Mouse (Mus musculus): ENCODE data around the gene Trim75. TPM values are rescaled to one million over a fixed set of nuclear protein-coding genes. Genes with fewer than 3 reads are reported as not detected.

The Trim75 gene
- polyA plus RNA-seq, 1 experiment = not detected

DNA sequence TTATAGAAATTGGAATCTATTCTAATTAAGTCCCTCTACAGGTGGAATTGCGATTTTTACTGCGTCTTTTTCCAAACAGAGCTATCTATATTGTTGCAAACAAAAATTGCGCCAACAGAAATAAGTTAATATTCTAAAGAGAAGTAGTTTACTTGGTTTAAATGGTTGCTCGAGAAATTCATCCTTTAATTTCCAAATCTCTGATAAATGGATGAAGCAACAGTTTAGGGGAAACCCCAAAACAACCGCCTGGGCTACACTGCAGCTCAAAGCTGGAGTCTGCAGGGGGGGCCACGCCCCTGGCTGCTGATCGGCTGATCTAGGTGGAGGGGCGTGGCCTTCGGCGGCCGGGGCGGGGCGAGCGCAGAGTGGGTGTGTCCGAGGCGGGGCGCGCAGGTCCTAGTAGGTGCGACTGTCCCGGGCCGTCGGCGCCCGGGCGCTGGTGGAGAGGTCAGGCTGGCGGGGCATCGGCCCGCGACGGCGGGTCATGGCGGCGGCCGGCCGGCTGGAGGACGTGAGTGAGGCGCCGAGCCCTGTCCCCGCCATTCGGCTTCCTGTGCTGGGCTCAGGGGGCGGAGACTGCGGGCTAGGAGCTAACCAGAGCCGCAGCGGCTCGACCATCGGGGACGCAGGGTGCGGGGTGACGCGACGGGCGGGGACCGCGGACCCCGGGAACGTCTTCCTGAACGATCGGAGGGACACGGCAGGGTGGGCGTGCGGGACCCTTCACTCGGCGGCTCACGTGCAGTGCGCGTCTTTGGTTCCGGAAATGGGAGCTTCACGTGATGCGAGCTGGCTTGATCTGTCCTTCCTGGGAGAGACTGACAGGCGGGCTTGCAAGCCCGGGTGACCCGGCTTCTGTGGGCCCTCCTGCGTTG, 40.6 kb downstream of the Trim75 start, which contains the start of gene Tmem192:
TSS of gene Tmem192 (plus strand) at position 366 of the 878 bp plus-strand sequence.
- Histone ChIP-seq H3K4me3 (ENCODE audit: control insufficient read depth, insufficient read depth, low read length) (peak within 1 kb of the TSS; percentile 65), H3K36me3 (ENCODE audit: control insufficient read depth, insufficient read depth, low read length) (no peaks in the 10 kb centered on the region), H3K27ac (ENCODE audit: control insufficient read depth, insufficient read depth, low read length) (peak within 1 kb of the TSS; percentile 87), H3K4me1 (replicated peaks; ENCODE audit: control insufficient read depth, insufficient read depth, low read length) (peaks cover 31% of the 10 kb centered on the region), H3K27me3 (ENCODE audit: control insufficient read depth, insufficient read depth, low read length) (no peaks in the 10 kb centered on the region)
- peak; percentile 97 for DNase-seq
- TF ChIP-seq CTCF (IDR thresholded peaks at IDR 0.05; ENCODE audit: borderline replicate concordance, control insufficient read depth, extremely low read depth, insufficient read depth, low read length, poor library complexity) (no peak), POLR2A (IDR thresholded peaks at IDR 0.05; ENCODE audit: control insufficient read depth, extremely low read depth, insufficient read depth, low read length, poor library complexity) (peak; percentile 69)
- under 1% methylated on average over 73 of the region's 73 CpGs for WGBS

DNA sequence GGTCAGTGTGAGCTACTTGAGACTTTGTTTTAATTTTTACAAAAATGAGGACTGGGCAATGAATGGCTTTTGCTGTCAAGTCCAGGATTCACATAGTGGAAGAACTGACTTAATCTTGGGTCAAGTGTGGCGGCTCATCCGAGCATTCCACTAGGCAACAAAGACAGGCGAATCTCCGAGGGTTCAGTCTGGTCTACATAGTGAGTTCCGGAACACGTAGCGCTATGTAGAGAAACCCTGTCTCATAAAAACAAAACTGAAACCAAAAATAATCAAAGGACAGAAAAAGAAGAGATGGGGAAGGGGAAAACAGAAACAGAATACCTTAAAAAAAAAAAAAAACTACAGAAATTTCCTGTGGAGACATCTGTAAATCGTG, 41.2 kb downstream of the Trim75 start:
- peak; percentile 23 for DNase-seq
- Histone ChIP-seq H3K27ac (ENCODE audit: control insufficient read depth, insufficient read depth, low read length) (peak overlapping the region; percentile 87), H3K27me3 (ENCODE audit: control insufficient read depth, insufficient read depth, low read length) (no peaks in the 10 kb centered on the region)

DNA sequence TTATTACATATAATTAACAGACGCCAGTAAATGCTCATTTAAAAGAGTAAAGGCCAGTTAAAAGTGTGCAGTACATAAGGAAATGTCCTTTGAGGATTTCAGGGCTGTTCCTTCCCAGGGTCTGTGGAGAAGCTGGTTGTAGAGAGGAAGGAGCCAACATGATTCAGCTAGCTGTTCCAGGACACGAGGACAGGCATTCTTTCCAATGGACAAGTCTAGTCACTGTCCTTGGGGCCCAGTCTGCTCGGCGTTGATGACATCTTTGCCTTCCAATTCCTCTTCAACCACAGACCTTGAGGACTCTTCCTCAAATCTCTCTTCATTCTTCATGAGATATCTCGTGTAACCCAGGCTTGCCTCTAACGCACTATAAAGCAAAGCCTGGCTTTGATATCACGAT, 42.0 kb downstream of the Trim75 start:
- Histone ChIP-seq H3K36me3 (ENCODE audit: control insufficient read depth, insufficient read depth, low read length) (no peaks in the 10 kb centered on the region), H3K4me3 (ENCODE audit: control insufficient read depth, insufficient read depth, low read length) (no peak overlapping the region), H3K4me1 (replicated peaks; ENCODE audit: control insufficient read depth, insufficient read depth, low read length) (peaks cover 31% of the 10 kb centered on the region), H3K27ac (ENCODE audit: control insufficient read depth, insufficient read depth, low read length) (no peak overlapping the region), H3K27me3 (ENCODE audit: control insufficient read depth, insufficient read depth, low read length) (no peaks in the 10 kb centered on the region)
- WGBS = 40% methylated on average over 7 of the region's 7 CpGs
- no peak for DNase-seq
- TF ChIP-seq POLR2A (IDR thresholded peaks at IDR 0.05; ENCODE audit: control insufficient read depth, extremely low read depth, insufficient read depth, low read length, poor library complexity) (no peak), CTCF (IDR thresholded peaks at IDR 0.05; ENCODE audit: borderline replicate concordance, control insufficient read depth, extremely low read depth, insufficient read depth, low read length, poor library complexity) (no peak)

More for the DNA sequence above, 41.2 kb downstream of the Trim75 start:
- Histone ChIP-seq H3K4me1 (replicated peaks; ENCODE audit: control insufficient read depth, insufficient read depth, low read length) (peaks cover 31% of the 10 kb centered on the region), H3K4me3 (ENCODE audit: control insufficient read depth, insufficient read depth, low read length) (no peak overlapping the region), H3K36me3 (ENCODE audit: control insufficient read depth, insufficient read depth, low read length) (no peaks in the 10 kb centered on the region)
- WGBS = under 1% methylated on average over 8 of the region's 8 CpGs
- no peak for TF ChIP-seq CTCF (IDR thresholded peaks at IDR 0.05; ENCODE audit: borderline replicate concordance, control insufficient read depth, extremely low read depth, insufficient read depth, low read length, poor library complexity)
- TF ChIP-seq POLR2A (IDR thresholded peaks at IDR 0.05; ENCODE audit: control insufficient read depth, extremely low read depth, insufficient read depth, low read length, poor library complexity) = no peak

DNA sequence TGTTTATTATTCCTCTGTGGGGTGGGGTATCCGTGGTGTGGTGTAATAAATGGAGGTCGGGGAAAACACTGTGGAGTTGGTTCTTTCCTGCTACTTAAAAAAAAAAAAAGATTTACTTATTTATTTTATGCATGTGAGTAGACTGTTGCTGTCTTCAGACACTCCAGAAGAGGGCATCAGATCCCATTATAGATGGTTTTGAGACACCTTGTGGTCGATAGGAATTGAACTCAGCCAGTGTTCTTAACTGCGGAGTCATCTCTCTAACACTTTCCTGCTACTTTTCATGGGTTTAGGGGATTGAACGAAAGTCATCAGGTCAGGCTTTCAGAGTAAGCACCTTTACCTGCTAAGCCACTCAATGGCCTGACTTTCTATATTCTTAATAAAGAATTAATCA, 42.8 kb downstream of the Trim75 start:
- 28% methylated on average over 5 of the region's 5 CpGs for WGBS
- no peaks in the 10 kb centered on the region for H3K27me3 ChIP-seq (ENCODE audit: control insufficient read depth, insufficient read depth, low read length)
- DNase-seq = peak; percentile 19
- peaks cover 31% of the 10 kb centered on the region for H3K4me1 ChIP-seq (replicated peaks; ENCODE audit: control insufficient read depth, insufficient read depth, low read length)
- TF ChIP-seq POLR2A (IDR thresholded peaks at IDR 0.05; ENCODE audit: control insufficient read depth, extremely low read depth, insufficient read depth, low read length, poor library complexity) (no peak), CTCF (IDR thresholded peaks at IDR 0.05; ENCODE audit: borderline replicate concordance, control insufficient read depth, extremely low read depth, insufficient read depth, low read length, poor library complexity) (no peak)
- H3K4me3 ChIP-seq (ENCODE audit: control insufficient read depth, insufficient read depth, low read length) = no peak overlapping the region
- no peak overlapping the region for H3K27ac ChIP-seq (ENCODE audit: control insufficient read depth, insufficient read depth, low read length)
- H3K36me3 ChIP-seq (ENCODE audit: control insufficient read depth, insufficient read depth, low read length) = no peaks in the 10 kb centered on the region

DNA sequence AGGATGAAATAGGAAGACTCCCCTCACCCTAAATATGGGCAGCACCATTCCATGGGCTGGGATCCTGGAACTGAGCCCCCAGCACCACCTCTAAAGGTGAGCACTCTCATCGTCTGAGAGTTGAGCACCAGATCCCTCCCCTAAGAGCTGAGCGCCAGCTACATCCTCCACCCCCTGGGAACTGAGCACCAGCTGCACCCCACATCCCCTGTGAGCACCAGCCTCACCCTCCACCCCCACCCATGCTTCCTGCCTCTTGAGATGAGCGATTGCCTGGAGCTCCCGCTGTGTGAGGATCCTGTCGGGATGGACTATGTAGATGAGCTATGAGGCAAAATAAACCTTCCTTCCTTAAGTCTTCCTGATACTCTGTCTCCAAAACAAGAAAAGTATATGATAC, 44.7 kb downstream of the Trim75 start:
- peak overlapping the region; percentile 4; the same call in 1 of the 2 replicates for H3K27ac ChIP-seq (ENCODE audit: control insufficient read depth, insufficient read depth, low read length)
- no peak overlapping the region for H3K4me3 ChIP-seq (ENCODE audit: control insufficient read depth, insufficient read depth, low read length)
- peaks cover 31% of the 10 kb centered on the region for H3K4me1 ChIP-seq (replicated peaks; ENCODE audit: control insufficient read depth, insufficient read depth, low read length)
- no peaks in the 10 kb centered on the region for H3K27me3 ChIP-seq (ENCODE audit: control insufficient read depth, insufficient read depth, low read length)
- peak; percentile 58 for DNase-seq
- no peaks in the 10 kb centered on the region for H3K36me3 ChIP-seq (ENCODE audit: control insufficient read depth, insufficient read depth, low read length)
- 7% methylated on average over 5 of the region's 5 CpGs for WGBS
- no peak for TF ChIP-seq CTCF (IDR thresholded peaks at IDR 0.05; ENCODE audit: borderline replicate concordance, control insufficient read depth, extremely low read depth, insufficient read depth, low read length, poor library complexity)
- no peak for TF ChIP-seq POLR2A (IDR thresholded peaks at IDR 0.05; ENCODE audit: control insufficient read depth, extremely low read depth, insufficient read depth, low read length, poor library complexity)

DNA sequence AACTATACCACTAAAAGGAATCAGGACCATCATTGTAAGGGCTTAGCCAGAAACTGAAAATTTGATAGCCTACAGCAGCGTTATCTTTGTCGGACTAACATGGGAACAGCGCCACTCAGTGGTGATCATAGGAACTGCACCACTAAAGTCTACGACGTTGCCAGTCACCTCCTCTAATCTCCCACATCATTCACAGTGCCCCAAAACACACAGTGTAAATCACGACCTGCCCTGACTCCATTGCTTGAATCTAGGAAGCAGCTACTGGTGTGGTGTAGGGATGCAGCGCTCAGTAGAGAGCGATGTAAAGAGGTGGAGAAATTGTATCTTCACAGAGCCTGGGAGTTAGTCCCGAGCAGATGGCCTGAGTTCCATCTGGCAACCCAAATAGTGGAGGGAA, 46.1 kb downstream of the Trim75 start:
- WGBS = 16% methylated on average over 9 of the region's 9 CpGs
- H3K27ac ChIP-seq (ENCODE audit: control insufficient read depth, insufficient read depth, low read length) = no peak overlapping the region
- peaks cover 31% of the 10 kb centered on the region for H3K4me1 ChIP-seq (replicated peaks; ENCODE audit: control insufficient read depth, insufficient read depth, low read length)
- no peak overlapping the region for H3K4me3 ChIP-seq (ENCODE audit: control insufficient read depth, insufficient read depth, low read length)
- DNase-seq = peak; percentile 77
- H3K27me3 ChIP-seq (ENCODE audit: control insufficient read depth, insufficient read depth, low read length) = no peaks in the 10 kb centered on the region
- H3K36me3 ChIP-seq (ENCODE audit: control insufficient read depth, insufficient read depth, low read length) = no peaks in the 10 kb centered on the region
- TF ChIP-seq CTCF (IDR thresholded peaks at IDR 0.05; ENCODE audit: borderline replicate concordance, control insufficient read depth, extremely low read depth, insufficient read depth, low read length, poor library complexity) = no peak
- TF ChIP-seq POLR2A (IDR thresholded peaks at IDR 0.05; ENCODE audit: control insufficient read depth, extremely low read depth, insufficient read depth, low read length, poor library complexity) = no peak

All from thymus, adult 2 months (tissue).